Mouse (Mus musculus): ENCODE measurements around the gene Bmpr1b. TPM values are rescaled to one million over a fixed set of nuclear protein-coding genes. Genes with fewer than 3 reads are reported as not detected.
A peak's percentile ranks its signal among the peaks of the same experiment; 100 is the strongest.
"Not testable (repeated sequence)": the region's sequence is repeated elsewhere in the genome, so short reads cannot be mapped to it uniquely, and the experiment has no call there.

Bmpr1b gene
- 4.1 and 5.2 TPM in 2 replicates for polyA plus RNA-seq (2015; fragmentation: Nextera tagmentation; extraction: Ambion mirVana)

DNA sequence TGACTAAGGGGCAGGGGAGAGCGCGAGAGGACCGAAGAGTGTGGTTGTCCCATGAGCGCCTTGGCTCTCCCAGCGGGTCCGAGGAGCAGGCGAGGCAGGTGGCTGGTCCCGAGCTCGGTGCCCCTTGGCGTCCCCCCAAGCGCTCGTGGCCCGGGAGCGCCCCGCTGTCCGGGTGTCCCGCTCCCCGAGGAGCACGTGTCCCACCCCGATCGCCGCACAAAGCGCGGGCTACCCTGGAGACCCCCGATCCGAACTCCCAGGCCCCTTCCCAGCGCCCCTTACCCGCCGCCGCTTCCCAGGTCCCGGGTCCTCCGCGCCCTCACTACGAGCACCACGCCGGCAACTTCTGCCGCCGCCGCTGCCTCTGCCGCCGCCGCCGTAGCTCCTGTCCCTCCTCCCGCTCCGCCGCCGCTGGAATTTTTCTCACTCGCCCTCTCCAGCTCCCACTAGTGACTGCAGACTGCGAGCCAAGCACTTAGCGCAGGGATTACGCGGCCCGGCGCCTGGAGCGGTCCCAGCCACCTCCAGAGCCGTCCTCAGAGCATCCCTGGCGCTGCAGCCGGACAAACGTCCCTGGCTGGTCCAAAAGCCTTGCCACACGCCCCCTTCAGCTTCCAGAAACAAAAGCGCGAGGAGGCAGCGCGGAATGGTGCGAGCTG is at the start of gene Bmpr1b:
TSS of gene Bmpr1b (minus strand) at position 563 of the 659 bp plus-strand sequence.
- H3K9me3 ChIP-seq, result no peaks in the 10 kb centered on the region
- no peaks in the 10 kb centered on the region for H3K36me3 ChIP-seq
- under 1% methylated on average over 65 of the region's 65 CpGs for WGBS
- H3K27ac ChIP-seq, result peak within 1 kb of the TSS; percentile 11; the same call in 1 of the 2 replicates
- H3K4me3 ChIP-seq, result peak within 1 kb of the TSS; percentile 65
- H3K27me3 ChIP-seq, result peaks cover 66% of the 10 kb centered on the region
- H3K9ac ChIP-seq, result peak within 1 kb of the TSS; percentile 82
- peak; percentile 81; the same call in 1 of the 2 replicates for ATAC-seq (ENCODE audit: insufficient number of reproducible peaks, insufficient read depth, low FRiP score, low TSS enrichment, low read depth)
- peaks cover 6% of the 10 kb centered on the region; the same call in 1 of the 2 replicates for H3K4me1 ChIP-seq
- peak within 1 kb of the TSS; percentile 97 for H3K4me2 ChIP-seq

DNA sequence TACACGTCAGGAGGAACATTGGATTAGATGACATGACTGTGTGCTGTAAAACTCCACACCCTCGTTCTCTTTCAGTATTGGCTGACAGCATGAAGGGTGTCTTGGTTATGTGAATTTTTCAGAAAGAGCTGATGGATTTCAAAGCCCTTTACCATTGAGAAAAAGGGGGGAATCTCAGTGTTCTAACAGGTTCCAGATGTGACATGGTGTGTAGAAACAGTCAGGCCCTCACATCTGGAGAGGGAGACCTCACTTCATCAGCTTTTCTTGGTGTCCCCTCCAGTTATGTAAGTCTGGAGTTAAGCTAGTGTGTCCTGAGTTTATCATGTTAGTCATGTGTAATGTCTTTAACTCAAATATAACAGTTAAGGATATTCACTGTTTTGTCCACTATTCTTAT is 43.6 kb upstream of the Bmpr1b start:
- H3K4me1 ChIP-seq, result no peaks in the 10 kb centered on the region
- no peaks in the 10 kb centered on the region for H3K9me3 ChIP-seq
- no peak for ATAC-seq (ENCODE audit: insufficient number of reproducible peaks, insufficient read depth, low FRiP score, low TSS enrichment, low read depth)
- no peak overlapping the region for H3K9ac ChIP-seq
- no peak overlapping the region for H3K4me3 ChIP-seq
- no peak overlapping the region for H3K27ac ChIP-seq
- peaks cover 4% of the 10 kb centered on the region; the same call in 1 of the 2 replicates for H3K27me3 ChIP-seq
- 28% methylated on average over 2 of the region's 2 CpGs for WGBS
- no peaks in the 10 kb centered on the region for H3K36me3 ChIP-seq
- no peak overlapping the region for H3K4me2 ChIP-seq

DNA sequence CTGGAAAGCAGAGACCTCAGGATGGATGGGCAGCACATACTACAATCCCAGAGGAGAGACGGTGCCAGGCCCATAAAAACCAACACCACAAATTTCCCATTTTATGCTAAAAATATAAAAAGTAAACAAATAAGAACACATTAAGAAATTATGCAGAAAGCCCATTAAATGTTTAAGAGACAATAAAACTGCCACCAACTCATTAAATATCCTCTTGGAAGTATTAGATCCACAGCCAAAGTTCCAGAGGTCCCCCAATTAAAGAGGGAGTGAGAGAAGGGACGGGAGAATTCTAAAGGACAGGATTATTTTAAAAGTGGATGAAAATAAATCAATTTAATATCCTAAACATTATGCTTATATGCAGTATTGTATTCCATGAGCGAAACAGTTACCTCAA is 43.0 kb upstream of the Bmpr1b start:
- peaks cover 4% of the 10 kb centered on the region; the same call in 1 of the 2 replicates for H3K27me3 ChIP-seq
- H3K36me3 ChIP-seq, result no peaks in the 10 kb centered on the region
- H3K9ac ChIP-seq, result no peak overlapping the region
- no peak overlapping the region for H3K27ac ChIP-seq
- 82% methylated on average over 3 of the region's 3 CpGs for WGBS
- ATAC-seq (ENCODE audit: insufficient number of reproducible peaks, insufficient read depth, low FRiP score, low TSS enrichment, low read depth), result no peak
- H3K4me2 ChIP-seq, result no peak overlapping the region
- H3K4me3 ChIP-seq, result no peak overlapping the region
- H3K9me3 ChIP-seq, result no peaks in the 10 kb centered on the region
- no peaks in the 10 kb centered on the region for H3K4me1 ChIP-seq

DNA sequence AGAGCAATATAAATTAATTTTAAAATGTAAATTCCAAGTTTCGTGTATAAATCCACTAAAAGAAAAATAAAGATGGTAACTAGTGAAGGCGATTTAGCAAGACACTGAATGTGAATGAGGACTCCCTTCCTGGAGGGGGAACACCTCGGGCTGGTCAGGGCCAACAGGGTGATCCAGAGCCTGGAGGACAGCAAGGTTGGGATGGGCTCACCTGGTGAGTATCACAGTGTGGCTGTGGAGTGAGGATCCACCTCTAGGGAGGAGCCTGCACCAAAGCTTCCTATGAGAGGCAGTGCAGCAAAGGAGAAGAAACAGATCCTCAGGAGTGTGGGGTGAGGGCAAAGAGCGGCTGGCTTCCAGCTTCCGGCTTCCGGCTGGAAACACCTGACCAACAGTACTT is 40.8 kb upstream of the Bmpr1b start:
- no peak for ATAC-seq (ENCODE audit: insufficient number of reproducible peaks, insufficient read depth, low FRiP score, low TSS enrichment, low read depth)
- no peak overlapping the region for H3K4me3 ChIP-seq
- 62% methylated on average over 6 of the region's 6 CpGs for WGBS

DNA sequence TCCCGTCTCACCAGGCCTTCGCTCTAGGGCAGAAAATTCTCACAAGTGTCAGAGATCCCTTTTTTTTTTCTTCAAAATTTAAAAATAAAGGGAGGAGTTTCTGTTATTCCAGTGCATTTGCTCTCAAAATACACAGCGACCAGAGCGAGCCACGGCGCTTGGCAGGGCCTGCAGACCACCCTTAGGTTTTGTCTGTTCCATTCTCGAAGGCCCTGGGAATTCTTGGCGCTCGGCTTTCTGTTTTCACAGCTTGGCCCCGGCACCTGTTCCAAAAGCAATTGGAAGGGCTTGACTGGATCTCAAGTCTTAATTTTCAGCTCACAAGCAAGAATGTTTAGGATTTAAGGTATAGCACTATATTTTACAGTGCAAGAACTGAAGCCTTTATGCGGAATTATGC is 39.8 kb upstream of the Bmpr1b start:
- H3K27me3 ChIP-seq, result peaks cover 4% of the 10 kb centered on the region; the same call in 1 of the 2 replicates
- ATAC-seq (ENCODE audit: insufficient number of reproducible peaks, insufficient read depth, low FRiP score, low TSS enrichment, low read depth), result no peak
- no peak overlapping the region for H3K4me3 ChIP-seq
- H3K9me3 ChIP-seq, result no peaks in the 10 kb centered on the region
- H3K4me2 ChIP-seq, result no peak overlapping the region
- H3K36me3 ChIP-seq, result no peaks in the 10 kb centered on the region
- no peak overlapping the region for H3K9ac ChIP-seq
- WGBS, result 82% methylated on average over 11 of the region's 11 CpGs
- no peak overlapping the region for H3K27ac ChIP-seq
- no peaks in the 10 kb centered on the region for H3K4me1 ChIP-seq

More for the DNA sequence above, 40.8 kb upstream of the Bmpr1b start:
- H3K36me3 ChIP-seq, result no peaks in the 10 kb centered on the region
- no peak overlapping the region for H3K9ac ChIP-seq
- no peak overlapping the region for H3K4me2 ChIP-seq
- no peaks in the 10 kb centered on the region for H3K4me1 ChIP-seq
- no peak overlapping the region for H3K27ac ChIP-seq
- no peaks in the 10 kb centered on the region for H3K9me3 ChIP-seq
- peaks cover 4% of the 10 kb centered on the region; the same call in 1 of the 2 replicates for H3K27me3 ChIP-seq

DNA sequence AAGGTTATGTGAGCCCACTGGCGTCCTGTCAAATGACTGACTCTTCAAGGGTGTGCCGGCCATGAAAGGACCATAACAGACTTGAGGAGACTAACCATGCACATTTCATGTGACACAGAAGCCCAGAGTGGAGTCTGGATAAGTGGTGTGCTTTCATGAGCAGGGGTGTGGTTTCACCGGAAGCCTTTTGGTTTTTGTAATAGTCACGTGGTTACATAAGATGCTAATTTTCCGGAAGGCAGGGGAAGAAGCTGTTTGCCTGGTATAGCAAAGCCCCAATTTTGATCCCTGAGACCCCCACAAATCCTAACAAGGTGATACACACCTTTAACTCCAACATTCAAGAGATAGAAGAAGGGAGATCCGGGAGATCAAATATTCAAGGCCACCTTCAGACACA is 38.3 kb upstream of the Bmpr1b start:
- no peaks in the 10 kb centered on the region for H3K36me3 ChIP-seq
- no peaks in the 10 kb centered on the region for H3K4me1 ChIP-seq
- no peak overlapping the region for H3K27ac ChIP-seq
- H3K9me3 ChIP-seq, result no peaks in the 10 kb centered on the region
- ATAC-seq (ENCODE audit: insufficient number of reproducible peaks, insufficient read depth, low FRiP score, low TSS enrichment, low read depth), result no peak
- H3K4me3 ChIP-seq, result no peak overlapping the region
- H3K27me3 ChIP-seq, result peaks cover 4% of the 10 kb centered on the region; the same call in 1 of the 2 replicates
- H3K4me2 ChIP-seq, result no peak overlapping the region
- WGBS, result 82% methylated on average over 6 of the region's 6 CpGs
- no peak overlapping the region for H3K9ac ChIP-seq

DNA sequence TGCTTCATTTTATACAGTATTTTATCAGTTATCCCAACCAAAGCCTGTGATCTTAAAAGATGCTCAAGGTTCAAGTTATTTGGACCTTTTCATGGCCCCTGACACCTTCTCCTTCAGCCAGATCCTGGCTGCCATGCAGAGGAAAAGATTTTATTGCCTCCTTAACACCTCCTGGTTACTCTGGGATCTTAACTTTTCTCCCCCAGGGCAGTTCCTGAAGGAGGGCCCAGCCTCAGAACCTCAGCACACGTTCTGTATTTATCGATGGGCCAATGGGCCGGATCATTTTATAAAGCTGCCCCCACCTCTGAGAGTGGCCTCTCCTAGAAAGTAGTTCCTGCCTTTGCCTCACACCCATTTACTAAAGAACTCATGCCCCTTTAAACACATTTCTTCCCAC is 37.1 kb upstream of the Bmpr1b start:
- Histone ChIP-seq H3K9me3 (no peaks in the 10 kb centered on the region), H3K4me3 (no peak overlapping the region), H3K4me1 (no peaks in the 10 kb centered on the region), H3K9ac (no peak overlapping the region), H3K27ac (no peak overlapping the region), H3K4me2 (no peak overlapping the region), H3K27me3 (peaks cover 4% of the 10 kb centered on the region; the same call in 1 of the 2 replicates), H3K36me3 (no peaks in the 10 kb centered on the region)
- WGBS, result 78% methylated on average over 3 of the region's 3 CpGs
- no peak for ATAC-seq (ENCODE audit: insufficient number of reproducible peaks, insufficient read depth, low FRiP score, low TSS enrichment, low read depth)

DNA sequence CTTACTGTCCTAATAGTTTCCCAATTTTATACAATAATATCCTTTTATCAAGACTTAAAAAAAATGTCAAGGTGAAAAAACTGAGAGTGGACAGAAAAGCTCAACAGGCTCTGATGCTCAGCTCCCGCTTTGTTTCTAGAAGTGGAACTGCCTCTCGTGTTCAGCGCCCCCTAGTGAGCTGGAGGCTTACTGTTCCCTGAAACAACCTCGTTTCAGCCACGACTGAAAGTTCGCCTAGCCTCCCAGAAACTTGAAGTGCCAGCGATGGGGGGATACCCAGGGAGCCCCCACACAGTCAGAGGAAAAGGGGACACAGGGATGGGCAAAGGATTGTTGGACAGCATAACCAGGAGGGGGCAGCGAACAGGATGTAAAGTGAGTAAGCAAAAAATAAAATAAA is 26.9 kb upstream of the Bmpr1b start:
- H3K9ac ChIP-seq, result no peak overlapping the region
- no peak overlapping the region for H3K4me2 ChIP-seq
- no peak for ATAC-seq (ENCODE audit: insufficient number of reproducible peaks, insufficient read depth, low FRiP score, low TSS enrichment, low read depth)
- H3K27me3 ChIP-seq, result 0 out of 2 replicates have a peak, but pooled peaks cover 2% of the 10 kb centered on the region
- no peak overlapping the region for H3K27ac ChIP-seq
- no peak overlapping the region for H3K4me3 ChIP-seq
- 86% methylated on average over 8 of the region's 8 CpGs for WGBS
- no peaks in the 10 kb centered on the region for H3K36me3 ChIP-seq
- H3K4me1 ChIP-seq, result no peaks in the 10 kb centered on the region
- H3K9me3 ChIP-seq, result peaks cover 5% of the 10 kb centered on the region; the same call in 1 of the 2 replicates

DNA sequence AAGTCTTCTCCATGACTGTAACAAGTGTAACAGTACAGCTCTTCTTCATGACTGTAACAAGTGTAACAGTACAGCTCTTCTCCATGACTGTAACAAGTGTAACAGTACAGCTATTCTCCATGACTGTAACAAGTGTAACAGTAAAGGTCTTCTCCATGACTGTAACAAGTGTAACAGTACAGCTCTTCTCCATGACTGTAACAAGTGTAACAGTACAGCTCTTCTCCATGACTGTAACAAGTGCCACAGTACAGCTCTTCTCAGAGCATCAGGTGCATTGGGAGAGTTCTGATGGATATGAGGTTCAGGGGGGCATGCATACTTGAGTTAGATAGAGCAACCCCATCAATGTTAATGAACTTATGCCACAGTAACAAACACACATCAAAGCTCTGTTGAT is 22.4 kb upstream of the Bmpr1b start:
- ATAC-seq (ENCODE audit: insufficient number of reproducible peaks, insufficient read depth, low FRiP score, low TSS enrichment, low read depth); H3K4me3 ChIP-seq: not testable (repeated sequence)

DNA sequence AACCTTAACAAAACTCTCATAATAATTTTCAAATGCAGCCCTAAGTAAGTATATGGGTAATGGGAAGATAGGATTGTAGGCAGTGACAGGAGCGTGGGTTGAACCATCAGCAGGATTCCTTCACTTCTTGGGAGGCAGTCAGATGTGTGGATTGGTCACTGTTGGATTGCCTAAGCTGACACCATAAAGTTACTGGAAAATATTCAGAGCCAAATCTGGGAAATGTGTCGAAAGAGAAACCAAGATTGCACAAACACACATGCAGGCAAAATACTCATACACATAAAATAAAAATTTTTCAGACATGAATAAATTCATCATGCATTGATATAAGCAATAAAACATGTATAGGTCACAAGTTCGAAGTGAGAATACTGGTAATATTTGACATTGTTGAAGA is 17.3 kb upstream of the Bmpr1b start:
- 85% methylated on average over 3 of the region's 3 CpGs for WGBS
- no peaks in the 10 kb centered on the region for H3K36me3 ChIP-seq

More for the DNA sequence above, 22.4 kb upstream of the Bmpr1b start:
- H3K27me3 ChIP-seq, H3K36me3 ChIP-seq, H3K9me3 ChIP-seq, H3K9ac ChIP-seq, H3K4me1 ChIP-seq, H3K4me2 ChIP-seq, H3K27ac ChIP-seq: not testable (repeated sequence)

DNA sequence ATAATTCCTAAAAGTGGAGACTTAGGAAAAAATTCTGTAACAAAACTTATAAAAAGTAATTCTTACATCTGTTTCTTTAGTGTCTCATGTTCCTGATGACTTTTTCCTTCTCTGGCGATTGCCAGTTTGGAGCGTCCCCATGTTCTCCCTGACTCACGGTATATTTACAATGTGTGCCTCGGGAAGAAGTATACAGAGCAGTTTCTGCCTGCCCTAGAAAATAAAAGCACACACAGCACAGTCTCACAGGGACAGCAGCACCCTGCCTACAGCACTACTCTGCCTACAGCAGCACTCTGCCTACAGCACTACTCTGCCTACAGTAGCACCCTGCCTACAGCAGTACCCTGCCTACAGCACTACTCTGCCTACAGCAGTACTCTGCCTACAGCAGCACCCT is 4.8 kb upstream of the Bmpr1b start:
- 82% methylated on average over 4 of the region's 4 CpGs for WGBS
- ATAC-seq (ENCODE audit: insufficient number of reproducible peaks, insufficient read depth, low FRiP score, low TSS enrichment, low read depth), result no peak
- H3K4me1 ChIP-seq, result no peaks in the 10 kb centered on the region

More for the DNA sequence above, 17.3 kb upstream of the Bmpr1b start:
- no peak overlapping the region for H3K9ac ChIP-seq
- H3K27me3 ChIP-seq, result 0 out of 2 replicates have a peak, but pooled peaks cover 1% of the 10 kb centered on the region
- peaks cover 2% of the 10 kb centered on the region; the same call in 1 of the 2 replicates for H3K9me3 ChIP-seq
- no peaks in the 10 kb centered on the region for H3K4me1 ChIP-seq
- no peak overlapping the region for H3K4me2 ChIP-seq
- H3K27ac ChIP-seq, result no peak overlapping the region
- no peak for ATAC-seq (ENCODE audit: insufficient number of reproducible peaks, insufficient read depth, low FRiP score, low TSS enrichment, low read depth)
- no peak overlapping the region for H3K4me3 ChIP-seq

DNA sequence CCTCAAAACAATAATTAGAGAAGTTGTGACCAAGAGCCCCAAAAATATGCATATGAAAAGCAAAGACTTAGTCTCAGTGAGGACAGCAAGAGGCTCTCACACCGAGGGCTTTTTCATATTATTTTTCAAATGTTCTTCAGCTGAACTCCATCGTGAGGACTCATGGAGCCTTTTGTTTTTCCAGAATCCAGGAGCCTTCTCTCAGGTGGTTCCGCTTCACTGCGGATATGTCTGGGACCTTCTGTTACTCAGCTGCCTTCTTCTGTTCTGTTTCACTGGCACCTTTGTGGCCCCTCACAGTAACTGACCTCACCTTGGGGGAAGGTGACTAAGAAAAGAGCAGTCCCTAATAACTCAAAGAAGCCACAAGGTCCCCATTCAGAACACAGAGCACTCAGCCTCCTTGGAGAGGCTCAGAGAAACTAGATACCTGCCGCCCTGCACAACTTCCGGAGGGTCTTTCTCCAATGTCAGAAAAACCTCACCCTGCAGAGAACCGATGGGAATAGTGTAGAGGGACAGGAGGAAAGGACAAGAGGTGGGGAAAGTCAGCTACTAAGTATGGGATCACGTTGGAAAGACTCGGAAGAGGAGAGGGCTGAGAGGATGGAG is 868 bp downstream of the Bmpr1b start:
- H3K27me3 ChIP-seq, result peaks cover 71% of the 10 kb centered on the region
- peak overlapping the region; percentile 82 for H3K9ac ChIP-seq
- no peak overlapping the region for H3K27ac ChIP-seq
- H3K36me3 ChIP-seq, result no peaks in the 10 kb centered on the region
- WGBS, result 4% methylated on average over 9 of the region's 9 CpGs
- no peak for ATAC-seq (ENCODE audit: insufficient number of reproducible peaks, insufficient read depth, low FRiP score, low TSS enrichment, low read depth)
- peak overlapping the region; percentile 65 for H3K4me3 ChIP-seq
- H3K4me2 ChIP-seq, result peak overlapping the region; percentile 97
- no peaks in the 10 kb centered on the region for H3K9me3 ChIP-seq
- peaks cover 6% of the 10 kb centered on the region; the same call in 1 of the 2 replicates for H3K4me1 ChIP-seq

More for the DNA sequence above, 4.8 kb upstream of the Bmpr1b start:
- H3K9me3 ChIP-seq, result no peaks in the 10 kb centered on the region
- no peak overlapping the region for H3K27ac ChIP-seq
- H3K27me3 ChIP-seq, result peaks cover 40% of the 10 kb centered on the region
- H3K4me3 ChIP-seq, result no peak overlapping the region
- no peak overlapping the region for H3K4me2 ChIP-seq
- no peaks in the 10 kb centered on the region for H3K36me3 ChIP-seq
- H3K9ac ChIP-seq, result no peak overlapping the region

Data from embryonic facial prominence, embryonic 13.5 days (tissue).